Mouse (Mus musculus) spleen, adult 2 months (tissue): ENCODE results near the gene Pcbp4.

Experiments
- CTCF ChIP-seq: fragments of 200-500 bp; IDR thresholded peaks from 2 replicates; pipeline ENCODE4 v1.5.1; 2011; ENCODE audit warnings: mild to moderate bottlenecking, inconsistent platforms; ENCODE audit not compliant: insufficient read depth, insufficient read length, insufficient replicate concordance; ENCODE audit errors: extremely low read depth
- POLR2A ChIP-seq: fragments of 200-500 bp; IDR thresholded peaks from 2 replicates; pipeline ENCODE4 v1.6.1; 2011; ENCODE audit warnings: low read depth, low read length, inconsistent platforms

GRCm38 (mm10) chr9:106476924-106477484 is 23.9 kb downstream of the Pcbp4 start, which contains the start of gene Parp3:
- TF ChIP-seq CTCF (peak; percentile 97), POLR2A (peak; percentile 23; the same call in 1 of the 2 replicates)
